ENCODE assay signal across 8 mouse cellular contexts in the genomic region with DNA sequence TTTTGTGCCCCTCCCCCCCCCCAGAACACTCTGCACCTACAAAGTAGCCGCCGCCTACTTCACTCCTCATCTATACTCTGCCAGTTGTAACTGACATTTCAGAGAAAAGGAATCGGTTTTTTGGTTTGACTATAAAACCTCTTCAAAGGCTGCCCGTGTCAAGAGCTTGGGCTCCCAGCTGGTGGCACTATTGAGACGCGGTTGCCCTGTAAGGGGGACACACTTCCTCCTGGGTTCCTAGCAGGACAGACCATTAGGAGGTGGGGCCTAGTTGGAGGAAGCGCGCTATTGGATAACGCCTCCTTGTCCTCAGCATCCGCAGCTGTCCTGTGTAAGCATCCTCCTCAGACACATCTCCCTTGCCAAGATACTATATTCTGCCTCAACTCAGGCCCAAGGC. TPM values are rescaled to one million over a fixed set of nuclear protein-coding genes. Genes with fewer than 3 reads are reported as not detected.
DNase-seq lines count a peak whose midpoint lies in the region; ATAC-seq and TF ChIP-seq lines count a peak whose summit lies in the region.
"Had no signal": no experiment of that assay in that cellular context is flagged by ENCODE, and none has a peak within 500 bp of the region (broad histone marks: within the 10 kb centered on the region; RNA-seq: fewer than 3 reads in every experiment).

No protein-coding gene starts in this region.

- no peaks in the 10 kb centered on the region for H3K36me3 ChIP-seq in forebrain, postnatal 0 days (ENCODE audit: insufficient read depth)
- no peaks in the 10 kb centered on the region for H3K36me3 ChIP-seq in midbrain, embryonic 14.5 days (ENCODE audit: control insufficient read depth, insufficient read depth, low read length)

- no peak overlapping the region for H3K9ac ChIP-seq in forebrain, postnatal 0 days
- no peak overlapping the region for H3K9ac ChIP-seq in midbrain, embryonic 14.5 days (replicated peaks; ENCODE audit: low read length)

- H3K27me3 ChIP-seq in forebrain, postnatal 0 days (ENCODE audit: insufficient read depth, low read length), result no peaks in the 10 kb centered on the region
- H3K27me3 ChIP-seq in midbrain, embryonic 14.5 days (ENCODE audit: control insufficient read depth, insufficient read depth, low read length), result no peaks in the 10 kb centered on the region; the same call in 1 of the 2 replicates

- ATAC-seq in forebrain, postnatal 0 days, result peak; percentile 81
- ATAC-seq in midbrain, embryonic 14.5 days (ENCODE audit: low FRiP score, low TSS enrichment), result no peak; the same call in 1 of the 2 replicates

- no peak overlapping the region for H3K27ac ChIP-seq in forebrain, postnatal 0 days (ENCODE audit: low read depth, low read length)
- no peak overlapping the region for H3K27ac ChIP-seq in midbrain, embryonic 14.5 days (replicated peaks; ENCODE audit: low read depth, low read length)

- H3K9me3 ChIP-seq in forebrain, postnatal 0 days (ENCODE audit: low read length), result no peaks in the 10 kb centered on the region
- no peaks in the 10 kb centered on the region for H3K9me3 ChIP-seq in midbrain, embryonic 14.5 days (ENCODE audit: control insufficient read depth, low read length)

- DNase-seq in right cerebral cortex, adult 18-20 months, result peak; percentile 46
- no peak for DNase-seq in right cerebral cortex, postnatal 25 days
- peak; percentile 38 for DNase-seq in adrenal gland, postnatal 25 days
- DNase-seq in forebrain, postnatal 0 days, result peak; percentile 70
- DNase-seq in layer of hippocampus, postnatal 10 days (ENCODE audit: low spot score in 2 of 2), result peak; percentile 70 to 71
- peak; percentile 81 for DNase-seq in midbrain, embryonic 14.5 days
- DNase-seq in thymus, postnatal 25 days, result peak; percentile 55

- 6% methylated on average over 10 of the region's 10 CpGs for WGBS in forebrain, postnatal 0 days
- WGBS in midbrain, embryonic 14.5 days, result 2% methylated on average over 10 of the region's 10 CpGs

- no peak overlapping the region for H3K4me2 ChIP-seq in forebrain, postnatal 0 days (ENCODE audit: low read depth)
- no peak overlapping the region for H3K4me2 ChIP-seq in midbrain, embryonic 14.5 days (ENCODE audit: low read length)

- peak; percentile 72 for TF ChIP-seq CTCF in forebrain, postnatal 0 days (IDR thresholded peaks at IDR 0.05; ENCODE audit: low read depth)

- H3K4me3 ChIP-seq in forebrain, postnatal 0 days (ENCODE audit: low read depth, low read length), result no peak overlapping the region
- no peak overlapping the region for H3K4me3 ChIP-seq in midbrain, embryonic 14.5 days (replicated peaks; ENCODE audit: low read depth, low read length)
- H3K4me3 ChIP-seq: myocyte had no signal

- peaks cover 16% of the 10 kb centered on the region for H3K4me1 ChIP-seq in forebrain, postnatal 0 days (ENCODE audit: insufficient read depth)
- H3K4me1 ChIP-seq in midbrain, embryonic 14.5 days (ENCODE audit: control insufficient read depth, insufficient read depth, low read length), result peaks cover 14% of the 10 kb centered on the region

RNA-seq across cellular contexts. Expression of gene Ift27, which starts 10.9 kb away (rescaled TPM):
- total RNA-seq in adrenal gland, postnatal 25 days (2021), result 17.7 and 20.3 TPM in 2 replicates
- total RNA-seq in forebrain, postnatal 0 days (2014; rRNA removed), result 41.2 and 43.1 TPM in 2 replicates
- 134 and 145 TPM in 2 replicates for polyA plus RNA-seq in forebrain, postnatal 0 days (2015; fragmentation: Nextera tagmentation; extraction: Ambion mirVana)
- total RNA-seq in layer of hippocampus, postnatal 10 days (2021), result 10 to 100 TPM; 28.3 to 31.0 TPM
- 102 and 110 TPM in 2 replicates for polyA plus RNA-seq in midbrain, embryonic 14.5 days (2014; fragmentation: Nextera tagmentation; extraction: Ambion mirVana)

RNA-seq across cellular contexts. Expression of gene Pvalb, which starts 21.3 kb away (rescaled TPM):
- total RNA-seq in adrenal gland, postnatal 25 days (2021), result not detected in 2 replicates
- 0.33 and 0.77 TPM in 2 replicates for total RNA-seq in forebrain, postnatal 0 days (2014; rRNA removed)
- polyA plus RNA-seq in forebrain, postnatal 0 days (2015; fragmentation: Nextera tagmentation; extraction: Ambion mirVana), result 1.8 and 2.8 TPM in 2 replicates
- 1 to 10 TPM; 6.6 to 6.9 TPM for total RNA-seq in layer of hippocampus, postnatal 10 days (2021)
- polyA plus RNA-seq in midbrain, embryonic 14.5 days (2014; fragmentation: Nextera tagmentation; extraction: Ambion mirVana), result 7.2 and 9.6 TPM in 2 replicates

RNA-seq across cellular contexts. Expression of gene Ncf4, which starts 59.7 kb away (rescaled TPM):
- 1.00 and 1.2 TPM in 2 replicates for total RNA-seq in adrenal gland, postnatal 25 days (2021)
- total RNA-seq in forebrain, postnatal 0 days (2014; rRNA removed), result 2.0 and 3.5 TPM in 2 replicates
- 0.86 and 1.4 TPM in 2 replicates for polyA plus RNA-seq in forebrain, postnatal 0 days (2015; fragmentation: Nextera tagmentation; extraction: Ambion mirVana)
- total RNA-seq in layer of hippocampus, postnatal 10 days (2021), result 1 to 10 TPM in 1 of 2 experiments, under 1 TPM in 1; 0.41 to 1.0 TPM
- polyA plus RNA-seq in midbrain, embryonic 14.5 days (2014; fragmentation: Nextera tagmentation; extraction: Ambion mirVana), result 0.47 and 0.96 TPM in 2 replicates
